Mouse (Mus musculus): ENCODE results near the gene Ccar1.
"Not testable (repeated sequence)": the region's sequence is repeated elsewhere in the genome, so short reads cannot be mapped to it uniquely, and the experiment has no call there.

Ccar1 gene

DNA sequence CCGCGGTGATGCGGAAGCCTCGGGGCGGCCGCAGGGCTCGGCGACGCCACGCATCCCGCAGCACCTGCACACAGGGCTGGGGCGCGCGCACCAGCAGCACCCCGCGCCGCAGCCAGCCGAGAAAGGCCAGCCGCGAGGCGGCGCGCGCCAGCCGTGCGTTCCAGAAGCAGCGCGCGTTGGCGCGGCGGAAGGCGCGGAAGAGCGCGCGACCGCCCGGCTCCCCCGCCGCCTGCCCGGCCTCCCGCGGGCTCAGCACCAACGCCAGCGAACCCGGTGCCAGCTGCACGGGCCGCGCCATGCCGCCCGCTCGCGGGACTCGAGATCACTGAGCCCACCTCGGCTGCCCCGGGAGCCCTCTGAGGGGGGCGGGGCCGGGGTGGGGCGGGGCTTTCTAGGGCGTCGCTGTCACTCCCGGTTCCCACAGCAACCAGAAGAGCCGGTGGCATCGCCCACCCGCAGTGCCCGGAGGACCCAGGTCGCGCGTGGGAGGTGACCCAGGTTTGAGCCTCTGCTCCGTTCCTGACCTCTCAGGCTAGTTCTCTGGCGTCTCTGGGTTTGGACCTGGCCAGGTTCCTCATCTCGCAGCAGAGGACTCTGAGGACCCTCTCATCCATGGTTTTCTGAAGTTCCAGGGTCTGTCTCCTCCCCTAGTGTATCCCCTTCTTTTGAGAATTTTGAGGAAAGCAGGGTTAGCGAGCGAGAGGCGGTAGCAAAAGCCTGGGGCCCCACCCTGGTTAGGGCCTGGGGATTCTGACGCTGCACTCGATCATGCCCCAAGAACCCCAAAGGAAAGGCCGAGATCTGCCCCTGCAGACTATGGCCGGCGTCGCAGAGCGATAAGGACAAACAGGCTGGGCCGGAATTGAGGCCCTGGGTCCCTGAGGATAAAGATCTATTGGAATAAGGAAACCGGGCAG, 66.1 kb downstream of the Ccar1 start, which contains the start of gene Stox1:
TSS of gene Stox1 (minus strand) at position 358 of the 917 bp plus-strand sequence.
- no peak for DNase-seq (ENCODE audit: extremely low read depth, low read depth)

DNA sequence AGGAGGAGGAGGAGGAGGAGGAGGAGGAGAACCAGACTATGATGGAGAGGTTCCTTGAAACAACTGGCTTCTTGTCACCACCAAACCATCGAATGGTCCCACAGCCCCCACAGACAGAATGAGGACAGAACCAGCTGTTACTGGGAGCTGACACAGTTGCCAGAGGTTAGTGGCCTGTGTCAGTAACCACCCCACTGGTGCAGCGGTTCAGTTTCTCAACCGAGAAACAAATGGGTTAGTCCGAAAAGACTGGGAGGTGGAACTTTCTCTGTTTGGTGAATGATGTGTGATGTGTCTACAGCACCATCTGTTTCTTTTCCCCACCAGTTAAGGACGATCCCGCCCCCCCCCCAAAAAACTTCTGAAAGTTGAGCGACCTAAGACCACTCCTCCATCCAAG, 67.2 kb downstream of the Ccar1 start:
- no peak for DNase-seq (ENCODE audit: extremely low read depth, low read depth)

DNA sequence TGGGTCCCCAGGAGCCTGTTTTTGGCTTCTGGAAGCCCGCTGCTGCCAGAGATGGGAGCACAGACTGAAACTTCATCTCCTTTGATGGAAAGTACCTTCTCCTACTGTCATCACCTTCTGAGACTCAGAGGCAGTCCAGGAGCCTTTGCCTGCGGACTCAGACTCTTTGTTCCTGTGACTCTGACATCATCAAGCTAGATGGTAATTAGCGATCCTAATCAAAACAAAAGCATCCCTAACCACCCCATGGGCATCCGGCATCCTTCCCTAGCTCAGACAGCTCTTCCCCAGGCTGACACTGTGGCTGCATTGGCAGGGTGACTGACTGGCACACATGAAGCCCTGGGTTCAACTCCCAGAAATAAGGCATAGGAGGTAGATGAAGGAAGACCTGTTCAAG, 69.4 kb downstream of the Ccar1 start:
- no peak for DNase-seq (ENCODE audit: extremely low read depth, low read depth)

DNA sequence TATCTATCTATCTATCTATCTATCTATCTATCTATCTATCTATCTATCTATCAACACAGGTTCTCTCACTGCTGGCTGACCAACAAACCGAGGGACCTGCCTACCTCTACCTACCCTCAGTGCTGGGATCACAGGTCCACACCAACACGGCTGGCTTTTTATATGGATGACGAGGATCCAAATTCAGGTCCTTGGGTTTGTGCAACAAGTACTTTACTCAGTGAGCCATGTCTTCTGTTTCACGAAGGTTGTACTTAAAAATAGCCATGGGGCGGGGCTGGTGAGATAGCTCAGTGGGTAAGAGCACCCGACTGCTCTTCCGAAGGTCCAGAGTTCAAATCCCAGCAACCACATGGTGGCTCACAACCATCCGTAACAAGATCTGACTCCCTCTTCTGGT, 71.5 kb downstream of the Ccar1 start:
- DNase-seq (ENCODE audit: extremely low read depth, low read depth): not testable (repeated sequence)

DNA sequence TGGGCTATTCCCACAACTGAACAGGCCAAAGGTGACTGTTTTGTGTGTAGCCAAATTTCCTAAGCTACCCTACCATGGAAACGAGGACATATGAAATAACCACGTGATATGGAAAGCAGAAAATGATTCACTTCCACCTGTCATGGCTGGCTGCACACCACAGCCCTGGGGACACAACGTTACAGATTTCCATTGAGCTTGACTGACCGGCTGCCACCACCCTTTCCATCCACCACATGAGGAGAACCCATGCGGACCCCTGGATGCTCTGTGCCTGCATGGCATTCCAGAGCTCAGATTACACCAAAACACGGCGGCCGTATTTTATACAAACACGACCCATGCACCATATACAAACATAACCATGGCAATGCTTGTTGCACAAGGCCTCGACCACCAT, 78.6 kb downstream of the Ccar1 start:
- no peak for DNase-seq (ENCODE audit: extremely low read depth, low read depth)

DNA sequence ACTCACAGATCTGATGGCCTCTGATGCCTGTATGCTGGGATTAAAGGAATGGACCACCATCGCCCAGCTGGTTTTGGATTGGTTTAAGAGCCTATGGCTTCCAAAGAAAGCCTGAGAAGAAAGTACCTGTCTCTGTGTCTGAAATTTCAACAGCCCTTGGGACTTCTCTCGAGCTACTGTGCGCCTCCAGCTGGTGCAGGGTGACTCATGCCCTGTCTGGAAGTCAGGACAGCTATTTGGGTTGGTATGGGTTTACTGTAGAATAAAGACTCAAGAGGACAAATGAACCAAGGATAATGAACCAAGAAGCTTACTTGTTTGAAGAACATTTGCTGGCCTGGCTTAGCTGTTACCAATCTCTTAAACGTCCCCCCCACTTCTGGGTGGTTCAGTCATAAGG, 88.5 kb downstream of the Ccar1 start:
- DNase-seq (ENCODE audit: extremely low read depth, low read depth): no peak

DNA sequence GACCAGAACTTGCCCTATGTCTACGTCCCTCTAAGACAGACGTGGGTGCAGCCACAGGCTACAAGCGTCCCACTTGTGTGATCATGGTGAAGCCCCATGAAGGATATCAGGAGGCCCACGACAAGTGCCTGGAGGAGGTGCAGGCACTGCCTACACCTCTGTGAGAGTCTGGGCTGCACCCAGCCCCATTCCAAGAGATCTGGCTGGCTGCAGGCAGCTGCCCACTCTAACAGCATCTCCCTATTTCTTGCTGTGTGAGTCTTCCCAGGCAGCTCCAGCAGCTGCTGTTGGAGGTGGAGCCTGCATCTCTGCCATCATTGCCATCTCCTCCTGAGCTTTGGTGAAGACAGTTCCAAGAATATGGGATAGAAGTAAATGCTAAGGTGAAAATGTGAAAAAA, 89.7 kb downstream of the Ccar1 start:
- no peak for DNase-seq (ENCODE audit: extremely low read depth, low read depth)
